Mouse (Mus musculus) G1E (cell line): ENCODE data around the gene Gm20708.

Experiments used
- CTCF ChIP-seq: IDR thresholded peaks from 2 replicates; pipeline ENCODE4 v1.5.1; 2012; ENCODE audit warnings: low read depth, low read length, inconsistent platforms, mixed read lengths
- GATA1 ChIP-seq: IDR thresholded peaks from 2 replicates; pipeline ENCODE4 v1.6.1; 2012; ENCODE audit warnings: borderline replicate concordance, low read length, inconsistent platforms, mixed read lengths

GRCm38 (mm10) chr11:117858392-117858791 lies 48.9 kb downstream of the Gm20708 start:
- TF ChIP-seq CTCF (no peak), GATA1 (no peak)
